Mouse (Mus musculus) midbrain, postnatal 0 days (tissue): Measurements from ENCODE around the gene Sin3b. TPM values are rescaled to one million over a fixed set of nuclear protein-coding genes. Genes with fewer than 3 reads are reported as not detected.
A peak's percentile ranks its signal among the peaks of the same experiment; 100 is the strongest.

ENCODE experiments used
- ATAC-seq: fragments of 200-750 bp; cut with Nextera tagmentation; 2 replicates; pipeline ENCODE4 v1.8.0; 2017; ENCODE audit warnings: moderate number of reproducible peaks, mild to moderate bottlenecking, moderate TSS enrichment, moderate library complexity; ENCODE audit not compliant: low FRiP score
- DNase-seq: peaks from one replicate; pipeline ENCODE4 v3.0.0-alpha.2; 2015; ENCODE audit warnings: low spot score
- H3K27ac ChIP-seq: fragments of 300-500 bp; sonication (generic); 2 replicates; pipeline ENCODE4 v1.5.1; 2014; ENCODE audit warnings: low read depth, mild to moderate bottlenecking, low read length, mixed read lengths
- H3K27me3 ChIP-seq: fragments of 300-500 bp; sonication (generic); 2 replicates; pipeline ENCODE4 v1.6.1; 2014; ENCODE audit warnings: low read length, control low read depth, mixed read lengths; ENCODE audit not compliant: insufficient read depth
- H3K36me3 ChIP-seq: fragments of 300-500 bp; sonication (generic); 2 replicates; pipeline ENCODE4 v1.6.1; 2014; ENCODE audit warnings: low read length, control low read depth, mixed read lengths; ENCODE audit not compliant: insufficient read depth
- H3K4me1 ChIP-seq: fragments of 300-500 bp; sonication (generic); 2 replicates; pipeline ENCODE4 v1.6.1; 2014; ENCODE audit warnings: mild to moderate bottlenecking, control low read depth, antibody characterized with exemption, low read length, mixed read lengths; ENCODE audit not compliant: insufficient read depth
- H3K4me2 ChIP-seq: fragments of 300-500 bp; sonication (generic); 2 replicates; pipeline ENCODE4 v1.6.1; 2014; ENCODE audit warnings: low read depth, mild to moderate bottlenecking, low read length, mixed read lengths; ENCODE audit not compliant: poor library complexity, severe bottlenecking
- H3K4me3 ChIP-seq: fragments of 300-500 bp; sonication (generic); 2 replicates; pipeline ENCODE4 v1.5.1; 2014; ENCODE audit warnings: low read depth, mild to moderate bottlenecking, low read length, moderate library complexity
- H3K9ac ChIP-seq: fragments of 300-500 bp; sonication (generic); replicated peaks from 2 replicates; pipeline ENCODE4 v1.6.1; 2014; ENCODE audit warnings: mild to moderate bottlenecking, low read length, moderate library complexity, mixed read lengths; ENCODE audit not compliant: poor library complexity, severe bottlenecking
- H3K9me3 ChIP-seq: fragments of 300-500 bp; sonication (generic); 2 replicates; pipeline ENCODE4 v1.6.1; 2016; ENCODE audit warnings: low read length, control low read depth
- CTCF ChIP-seq: IDR thresholded peaks from 2 replicates; pipeline ENCODE4 v1.5.1; 2016; ENCODE audit warnings: antibody characterized with exemption, mild to moderate bottlenecking
- whole genome bisulfite sequencing: fragments of 180-500 bp; shearing (Covaris S2); extraction: QIAGEN DNeasy Blood & Tissue Kit; methylation state at CpG from one replicate; pipeline ENCODE4 v1.1.7; 2014; 5-methylcytosine and 5-hydroxymethylcytosine counted together
- polyA plus RNA-seq: library from polyadenylated mRNA; unstranded; fragments of >200 nt; fragmentation: Nextera tagmentation; extraction: Ambion mirVana; gene quantifications from 2 replicates; pipeline ENCODE4 v1.2.1, GENCODE M21; 2015
- total RNA-seq: library from RNA; depleted of rRNA; stranded (reverse); fragments of >200 nt; gene quantifications from 2 replicates; pipeline ENCODE4 v1.2.3, GENCODE M21; 2014

The Sin3b gene
- total and polyA plus RNA-seq, 2 experiments from 2014 or later = 234 to 256 TPM

DNA sequence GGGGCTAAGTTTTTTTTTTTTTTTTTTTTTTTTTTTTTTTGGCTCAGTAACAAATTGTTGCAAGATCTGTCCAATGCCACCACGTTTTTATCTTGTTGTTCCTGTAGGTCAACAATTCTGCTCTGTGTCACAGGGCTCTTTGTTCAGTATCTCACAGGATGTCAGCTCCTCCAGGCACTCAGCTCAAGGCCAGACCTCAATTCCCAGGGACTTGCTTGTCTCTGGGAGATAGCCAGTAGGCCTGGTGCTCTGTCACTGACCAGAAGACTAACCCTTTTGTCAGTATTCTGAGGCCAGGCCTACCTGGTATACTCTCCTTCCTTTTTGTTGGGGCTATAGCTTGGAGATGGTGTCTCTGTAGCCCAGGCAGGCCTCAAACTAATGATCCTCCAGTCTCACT is 2.5 kb upstream of the Sin3b start:
- 30% methylated on average over 1 of the region's 1 CpGs for WGBS
- Histone ChIP-seq H3K36me3 (peaks cover 8% of the 10 kb centered on the region), H3K4me2 (no peak overlapping the region), H3K27ac (no peak overlapping the region), H3K4me1 (peaks cover 6% of the 10 kb centered on the region; the same call in 1 of the 2 replicates), H3K27me3 (no peaks in the 10 kb centered on the region), H3K9me3 (no peaks in the 10 kb centered on the region), H3K9ac (no peak overlapping the region), H3K4me3 (no peak overlapping the region)
- DNase-seq (no peak), ATAC-seq (no peak)
- no peak for TF ChIP-seq CTCF

DNA sequence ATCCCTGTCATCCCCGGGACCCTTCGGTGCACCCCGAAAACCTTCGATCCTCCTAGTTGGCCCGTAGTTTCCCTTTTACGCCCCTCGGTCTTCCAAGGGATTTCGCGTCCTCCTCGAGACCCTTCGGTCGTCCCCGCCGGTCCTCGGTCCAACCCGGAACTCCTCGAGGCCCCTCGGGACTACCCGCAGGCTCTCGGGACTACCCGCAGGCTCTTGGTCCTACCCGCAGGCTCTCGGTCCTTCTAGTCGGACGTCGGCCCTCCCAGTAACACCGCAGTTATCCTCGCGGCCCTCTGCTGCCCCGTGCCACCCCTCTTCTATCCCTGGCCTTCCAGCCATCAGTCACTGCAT is 541 bp downstream of the Sin3b start:
- H3K9ac ChIP-seq = peak overlapping the region; percentile 98
- H3K27me3 ChIP-seq = no peaks in the 10 kb centered on the region
- peak; percentile 24 for DNase-seq
- no peaks in the 10 kb centered on the region for H3K9me3 ChIP-seq
- H3K4me2 ChIP-seq = peak overlapping the region; percentile 96
- under 1% methylated on average over 30 of the region's 30 CpGs for WGBS
- no peak for TF ChIP-seq CTCF
- H3K27ac ChIP-seq = no peak overlapping the region
- H3K4me3 ChIP-seq = peak overlapping the region; percentile 99
- peaks cover 6% of the 10 kb centered on the region; the same call in 1 of the 2 replicates for H3K4me1 ChIP-seq
- H3K36me3 ChIP-seq = peaks cover 31% of the 10 kb centered on the region
- peak; percentile 49 for ATAC-seq

DNA sequence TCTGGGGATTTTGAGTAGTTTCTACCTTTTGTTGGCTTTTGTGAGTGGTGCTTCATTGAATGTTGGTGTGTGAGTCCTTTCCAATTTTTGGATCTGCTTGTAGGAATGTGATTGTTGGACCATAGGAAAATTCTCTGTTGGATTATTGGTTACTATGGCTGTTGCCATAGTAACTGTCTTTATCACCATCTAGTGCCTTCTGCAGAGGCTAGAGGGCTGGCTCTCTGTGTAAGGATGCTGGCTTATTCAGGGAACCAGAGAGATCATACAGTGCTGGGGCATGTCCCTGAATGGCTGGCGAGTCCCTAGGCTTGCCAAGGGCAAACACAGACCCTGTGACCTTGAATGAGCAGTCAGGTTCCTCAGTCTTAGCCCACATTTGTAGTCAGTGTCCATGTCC is 5.6 kb downstream of the Sin3b start:
- 67% methylated on average over 1 of the region's 1 CpGs for WGBS
- TF ChIP-seq CTCF = no peak
- H3K4me3 ChIP-seq = no peak overlapping the region
- DNase-seq = peak; percentile 24
- no peaks in the 10 kb centered on the region for H3K27me3 ChIP-seq
- peaks cover 71% of the 10 kb centered on the region for H3K36me3 ChIP-seq
- H3K9ac ChIP-seq = no peak overlapping the region
- ATAC-seq = peak; percentile 21; the same call in 1 of the 2 replicates
- peaks cover 6% of the 10 kb centered on the region; the same call in 1 of the 2 replicates for H3K4me1 ChIP-seq
- H3K9me3 ChIP-seq = no peaks in the 10 kb centered on the region
- no peak overlapping the region for H3K4me2 ChIP-seq
- no peak overlapping the region for H3K27ac ChIP-seq

DNA sequence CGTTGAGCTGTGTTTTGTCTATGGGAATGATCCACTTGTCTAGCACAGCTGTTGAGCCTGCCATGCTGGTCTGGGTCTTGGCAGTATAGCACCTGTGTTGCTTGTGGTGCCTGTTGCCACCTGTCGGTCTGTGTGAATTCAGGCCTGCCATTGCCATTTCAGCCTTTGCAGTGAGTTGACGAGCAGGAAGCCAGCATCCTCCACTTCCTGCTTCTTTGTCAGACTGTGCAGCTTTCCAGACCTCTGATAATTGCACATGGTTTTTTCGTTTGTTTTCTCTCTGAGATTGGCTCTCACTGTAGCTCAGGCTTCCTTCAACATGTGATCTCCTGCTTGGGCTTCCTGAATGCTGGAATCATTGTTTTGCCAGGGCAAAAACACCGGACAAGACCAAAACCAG is 11.9 kb downstream of the Sin3b start:
- WGBS = 86% methylated on average over 5 of the region's 5 CpGs
- ATAC-seq = no peak

DNA sequence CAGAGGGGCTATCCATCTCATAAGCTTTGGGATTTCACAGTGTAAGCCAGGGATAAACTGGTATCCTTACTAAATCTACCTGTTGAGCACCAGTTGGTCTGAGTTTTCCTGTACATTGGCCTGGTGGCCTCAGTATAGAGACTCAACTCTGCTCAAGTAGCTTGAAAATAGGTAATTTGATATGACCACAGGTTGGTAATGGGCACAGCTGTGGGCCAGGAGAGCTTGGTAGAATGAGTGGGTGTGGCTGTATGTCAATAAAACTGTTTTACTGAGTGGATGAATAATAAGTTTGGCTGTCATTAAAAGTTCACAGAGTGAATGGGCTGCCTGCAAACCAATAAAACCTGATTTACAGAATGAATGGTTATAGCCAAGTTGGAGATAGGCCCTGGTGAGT is 13.8 kb downstream of the Sin3b start:
- no peak for ATAC-seq
- Histone ChIP-seq H3K27ac (no peak overlapping the region), H3K4me2 (no peak overlapping the region), H3K4me1 (no peaks in the 10 kb centered on the region), H3K9ac (no peak overlapping the region), H3K4me3 (no peak overlapping the region), H3K9me3 (no peaks in the 10 kb centered on the region), H3K36me3 (peaks cover 69% of the 10 kb centered on the region), H3K27me3 (no peaks in the 10 kb centered on the region)
- DNase-seq = no peak
- TF ChIP-seq CTCF = no peak

More for the DNA sequence above, 11.9 kb downstream of the Sin3b start:
- TF ChIP-seq CTCF = no peak
- no peaks in the 10 kb centered on the region for H3K27me3 ChIP-seq
- no peaks in the 10 kb centered on the region for H3K4me1 ChIP-seq
- no peak overlapping the region for H3K9ac ChIP-seq
- no peak overlapping the region for H3K4me3 ChIP-seq
- no peaks in the 10 kb centered on the region for H3K9me3 ChIP-seq
- H3K27ac ChIP-seq = no peak overlapping the region
- peaks cover 76% of the 10 kb centered on the region for H3K36me3 ChIP-seq
- DNase-seq = no peak
- H3K4me2 ChIP-seq = no peak overlapping the region

DNA sequence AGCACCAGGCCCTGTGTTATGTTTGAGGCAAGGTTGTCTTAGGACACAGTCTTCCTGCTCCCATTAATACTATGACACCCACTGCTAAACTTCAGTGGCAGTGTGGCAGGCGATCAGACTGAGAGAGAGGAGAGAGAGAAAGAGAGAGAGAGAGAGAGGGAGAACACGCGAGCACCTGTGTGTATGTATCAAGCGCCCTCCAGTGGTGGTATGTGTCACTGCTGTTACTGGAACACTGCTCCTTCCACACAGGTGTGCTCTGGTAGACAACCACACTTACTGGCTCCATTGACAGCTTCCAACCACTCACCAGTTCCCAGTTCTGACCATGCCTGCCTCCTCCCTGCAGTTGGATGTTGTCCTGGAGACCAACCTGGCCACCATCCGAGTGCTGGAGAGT is 23.0 kb downstream of the Sin3b start:
- peak; percentile 60; the same call in 1 of the 2 replicates for ATAC-seq
- no peak overlapping the region for H3K9ac ChIP-seq
- H3K36me3 ChIP-seq = peaks cover 70% of the 10 kb centered on the region
- H3K27me3 ChIP-seq = no peaks in the 10 kb centered on the region
- H3K4me2 ChIP-seq = no peak overlapping the region
- no peaks in the 10 kb centered on the region for H3K4me1 ChIP-seq
- peak; percentile 87 for TF ChIP-seq CTCF
- H3K9me3 ChIP-seq = no peaks in the 10 kb centered on the region
- 34% methylated on average over 5 of the region's 5 CpGs for WGBS
- no peak overlapping the region for H3K27ac ChIP-seq
- DNase-seq = peak; percentile 71
- H3K4me3 ChIP-seq = no peak overlapping the region
